Mouse (Mus musculus) CH12.LX (cell line): ENCODE data around the gene Mtx1. TPM values are rescaled to one million over a fixed set of nuclear protein-coding genes. Genes with fewer than 3 reads are reported as not detected.

Source experiments
- DNase-seq: peaks from one replicate; pipeline ENCODE4 v3.0.0-alpha.2; 2013; ENCODE audit errors: extremely low read depth
- H3K27ac ChIP-seq: 2 replicates; pipeline ENCODE4 v1.5.1; 2012; ENCODE audit warnings: low read depth, mild to moderate bottlenecking, control low read depth, moderate library complexity; ENCODE audit not compliant: insufficient read depth
- H3K27me3 ChIP-seq: replicated peaks from 2 replicates; pipeline ENCODE3; 2012; ENCODE audit warnings: inconsistent platforms
- H3K36me3 ChIP-seq, 2 experiments: replicated peaks in 1 of 2; 2 replicates each; pipeline versions ENCODE3 to v1.6.1; 2012; ENCODE audit warnings: inconsistent platforms in 1 of 2, low read length in 1 of 2, mild to moderate bottlenecking in 1 of 2, mixed read lengths in 1 of 2, moderate library complexity in 1 of 2; ENCODE audit not compliant: control insufficient read depth in 1 of 2, insufficient read depth in 1 of 2
- H3K4me1 ChIP-seq, 2 experiments: 2 replicates each; pipeline ENCODE4 v1.6.1; 2012; ENCODE audit warnings: inconsistent platforms in 1 of 2, moderate library complexity in 1 of 2; ENCODE audit not compliant: insufficient read depth in 2 of 2, control insufficient read depth in 1 of 2
- H3K4me2 ChIP-seq: 2 replicates; pipeline ENCODE4 v1.6.1; 2012; ENCODE audit warnings: low read depth, mild to moderate bottlenecking, control low read depth; ENCODE audit not compliant: poor library complexity, insufficient read depth, severe bottlenecking
- H3K4me3 ChIP-seq, 3 experiments: fragments of 150-350 bp in 1 of 3; sonication (generic) in 1 of 3; replicated peaks in 1 of 3; 2 replicates each; pipeline versions ENCODE3 to v1.5.1; 2011 to 2012; ENCODE audit warnings: low read depth in 2 of 3, low read length in 2 of 3, mild to moderate bottlenecking in 2 of 3, moderate library complexity in 2 of 3, control low read depth in 1 of 3, improper control_type of control experiment in 1 of 3, inconsistent platforms in 1 of 3, mixed read lengths in 1 of 3; ENCODE audit not compliant: poor library complexity in 1 of 3
- H3K79me2 ChIP-seq: replicated peaks from 2 replicates; pipeline ENCODE4 v1.6.1; 2012; ENCODE audit warnings: mild to moderate bottlenecking, moderate library complexity; ENCODE audit not compliant: control insufficient read depth, poor library complexity, insufficient read depth, severe bottlenecking; ENCODE audit errors: extremely low read depth
- H3K9ac ChIP-seq: 2 replicates; pipeline ENCODE4 v1.6.1; 2012; ENCODE audit warnings: low read depth, mild to moderate bottlenecking, control low read depth, moderate library complexity; ENCODE audit not compliant: insufficient read depth
- H3K9me3 ChIP-seq: replicated peaks from 2 replicates; pipeline ENCODE3; 2012; ENCODE audit warnings: low read length, inconsistent platforms, mixed read lengths
- BHLHE40 ChIP-seq: IDR thresholded peaks from 2 replicates; pipeline ENCODE4 v1.6.1; 2011; ENCODE audit warnings: mild to moderate bottlenecking, low read depth, low read length, improper control_type of control experiment
- E2F4 ChIP-seq: IDR thresholded peaks from 2 replicates; pipeline ENCODE4 v1.6.1; 2011; ENCODE audit warnings: low read depth, low read length, improper control_type of control experiment; ENCODE audit not compliant: insufficient replicate concordance
- EP300 ChIP-seq: IDR thresholded peaks from 2 replicates; pipeline ENCODE4 v1.6.1; 2011; ENCODE audit warnings: low read length, improper control_type of control experiment
- HCFC1 ChIP-seq: IDR thresholded peaks from 2 replicates; pipeline ENCODE4 v1.6.1; 2012; ENCODE audit warnings: low read depth, mild to moderate bottlenecking, inconsistent platforms, low read length, improper control_type of control experiment
- IRF4 ChIP-seq: IDR thresholded peaks from 2 replicates; pipeline ENCODE4 v1.6.1; 2014; ENCODE audit warnings: low read depth, mild to moderate bottlenecking, inconsistent platforms, low read length, improper control_type of control experiment
- JUND ChIP-seq: conservative IDR thresholded peaks from 2 replicates; pipeline ENCODE4 v1.6.1; 2011; ENCODE audit warnings: low read depth, low read length, improper control_type of control experiment
- MAZ ChIP-seq: IDR thresholded peaks from 2 replicates; pipeline ENCODE4 v1.6.1; 2012; ENCODE audit warnings: low read depth, mild to moderate bottlenecking, inconsistent platforms, low read length, improper control_type of control experiment, moderate library complexity
- MEF2A ChIP-seq: IDR thresholded peaks from 2 replicates; pipeline ENCODE4 v1.6.1; 2014; ENCODE audit warnings: low read depth, mild to moderate bottlenecking, inconsistent platforms, low read length, improper control_type of control experiment, borderline replicate concordance
- MYC ChIP-seq: IDR thresholded peaks from 2 replicates; pipeline ENCODE4 v1.6.1; 2011; ENCODE audit warnings: low read depth, mild to moderate bottlenecking, improper control_type of control experiment, low read length
- NELFE ChIP-seq: IDR thresholded peaks from 2 replicates; pipeline ENCODE4 v1.6.1; 2011; ENCODE audit warnings: low read depth, low read length, improper control_type of control experiment
- POLR2A ChIP-seq: IDR thresholded peaks from 2 replicates; pipeline ENCODE4 v1.6.1; 2011; ENCODE audit warnings: low read depth, mild to moderate bottlenecking, improper control_type of control experiment, low read length
- POLR2AphosphoS2 ChIP-seq: IDR thresholded peaks from 2 replicates; pipeline ENCODE4 v1.6.1; 2011; ENCODE audit warnings: low read depth, low read length, improper control_type of control experiment
- RAD21 ChIP-seq: IDR thresholded peaks from 2 replicates; pipeline ENCODE4 v1.6.1; 2011; ENCODE audit warnings: low read depth, mild to moderate bottlenecking, low read length, improper control_type of control experiment, moderate library complexity
- RCOR1 ChIP-seq: conservative IDR thresholded peaks from 2 replicates; pipeline ENCODE4 v1.6.1; 2012; ENCODE audit warnings: low read depth, mild to moderate bottlenecking, inconsistent platforms, low read length, improper control_type of control experiment
- SIN3A ChIP-seq: IDR thresholded peaks from 2 replicates; pipeline ENCODE4 v1.6.1; 2012; ENCODE audit warnings: low read length, improper control_type of control experiment, inconsistent platforms
- SMC3 ChIP-seq: IDR thresholded peaks from 2 replicates; pipeline ENCODE4 v1.6.1; 2011; ENCODE audit warnings: low read depth, low read length, improper control_type of control experiment
- UBTF ChIP-seq: IDR thresholded peaks from 2 replicates; pipeline ENCODE4 v1.6.1; 2012; ENCODE audit warnings: low read depth, mild to moderate bottlenecking, inconsistent platforms, low read length, improper control_type of control experiment, moderate library complexity
- USF2 ChIP-seq: conservative IDR thresholded peaks from 2 replicates; pipeline ENCODE4 v1.6.1; 2011; ENCODE audit warnings: low read depth, low read length, improper control_type of control experiment
- ZC3H11A ChIP-seq: IDR thresholded peaks from 2 replicates; pipeline ENCODE4 v1.6.1; 2012; ENCODE audit warnings: low read depth, mild to moderate bottlenecking, inconsistent platforms, low read length, improper control_type of control experiment
- ZKSCAN1 ChIP-seq: IDR thresholded peaks from 2 replicates; pipeline ENCODE4 v1.6.1; 2012; ENCODE audit warnings: low read depth, inconsistent platforms, low read length, improper control_type of control experiment, borderline replicate concordance
- ZNF384 ChIP-seq: IDR thresholded peaks from 2 replicates; pipeline ENCODE4 v1.6.1; 2012; ENCODE audit warnings: low read depth, low read length, improper control_type of control experiment, inconsistent platforms
- dilution Hi-C: fragments of 300-500 bp; cut with MboI; formaldehyde crosslinking; loops from 2 replicates; pipeline ENCODE4 v1.14.3; 2020; ENCODE audit warnings: low sequenced_read_pairs; ENCODE audit not compliant: extremely low pct_unique_long_range_greater_than_20kb, extremely low pct_ligation_motif_present
- in situ Hi-C: fragments of 300-500 bp; cut with MboI; formaldehyde crosslinking; loops from 3 replicates; pipeline ENCODE4 v1.14.3; 2019; ENCODE audit warnings: low sequenced_read_pairs, low pct_ligation_motif_present, low pct_unique_long_range_greater_than_20kb, mixed read lengths
- polyA plus RNA-seq: library from polyadenylated mRNA; unstranded; fragments of >175 nt; gene quantifications from 2 replicates; pipeline ENCODE4 v1.2.1, GENCODE M21; 2012; ENCODE audit warnings: low read depth; ENCODE audit not compliant: insufficient read length
- total RNA-seq, 2 experiments: library from RNA; depleted of rRNA; stranded (reverse); fragments of 300-350 nt in 1 of 2; fragments of >200 nt in 1 of 2; gene quantifications; 2 replicates each; pipeline ENCODE4 v1.2.3; 2012 to 2014

Gene Mtx1
- total and polyA plus RNA-seq, 3 experiments: 162 to 299 (median 205) TPM

GRCm38 (mm10) chr3:89164506-89165267, 62.2 kb downstream of the Mtx1 start, which contains the start of gene Clk2 (continued):
- TF ChIP-seq RAD21 (no peak), BHLHE40 (peak; percentile 83), JUND (no peak), POLR2AphosphoS2 (peak; percentile 89), UBTF (0 out of 2 replicates have a peak, but pooled peaks have one; percentile 73), ZKSCAN1 (no peak), IRF4 (no peak; the same call in none of the 2 replicates), POLR2A (peak; percentile 94), MYC (0 out of 2 replicates have a peak, but pooled peaks have one; percentile 24), NELFE (peak; percentile 92), RCOR1 (no peak; the same call in 1 of the 2 replicates), USF2 (peak; percentile 50; the same call in 1 of the 2 replicates), MAZ (peak; percentile 67; the same call in 1 of the 2 replicates), HCFC1 (peak; percentile 68), ZNF384 (no peak), MEF2A (no peak), SIN3A (peak; percentile 81), E2F4 (no peak), ZC3H11A (no peak), EP300 (no peak), SMC3 (no peak)

- dilution Hi-C loops: no loop called here
- peak; percentile 27 for DNase-seq
Observed at GRCm38 (mm10) chr3:89163643-89164245, 63.1 kb downstream of the Mtx1 start.

More at GRCm38 (mm10) chr3:89163643-89164245, 63.1 kb downstream of the Mtx1 start:
- in situ Hi-C loops: no loop called here
- Histone ChIP-seq H3K36me3 (peaks cover 20 to 25% of the 10 kb centered on the region in 2 experiments), H3K9me3 (no peaks in the 10 kb centered on the region), H3K4me2 (peak overlapping the region; percentile 95), H3K79me2 (peaks cover 22% of the 10 kb centered on the region)
- TF ChIP-seq ZNF384: peak; percentile 82
- TF ChIP-seq SIN3A: 0 out of 2 replicates have a peak, but pooled peaks have one; percentile 28
- TF ChIP-seq POLR2A: 0 out of 2 replicates have a peak, but pooled peaks have one; percentile 21
- no peak for TF ChIP-seq NELFE
- TF ChIP-seq, all 38 proteins: peak for 3
- peak overlapping the region; percentile 38; the same call in 1 of the 2 replicates for H3K27ac ChIP-seq
- peak overlapping the region; percentile 84 for H3K9ac ChIP-seq
- peak overlapping the region; percentile 42 to 84 (median 81) for H3K4me3 ChIP-seq
- H3K4me1 ChIP-seq: peaks cover 8 to 41% of the 10 kb centered on the region in 2 experiments
- no peaks in the 10 kb centered on the region for H3K27me3 ChIP-seq
